Mouse (Mus musculus) midbrain, embryonic 13.5 days (tissue): ENCODE measurements around the gene St3gal4. TPM values are rescaled to one million over a fixed set of nuclear protein-coding genes. Genes with fewer than 3 reads are reported as not detected.

Experiments used
- ATAC-seq: fragments of 200-750 bp; cut with Nextera tagmentation; 2 replicates; pipeline ENCODE4 v1.8.0; 2017; ENCODE audit warnings: mild to moderate bottlenecking, moderate TSS enrichment, moderate library complexity
- H3K27ac ChIP-seq: fragments of 300-500 bp; sonication (generic); 2 replicates; pipeline ENCODE4 v1.5.1; 2015; ENCODE audit warnings: inconsistent platforms, mild to moderate bottlenecking, moderate library complexity
- H3K27me3 ChIP-seq: fragments of 300-500 bp; sonication (generic); 2 replicates; pipeline ENCODE4 v1.6.1; 2015; ENCODE audit warnings: mild to moderate bottlenecking, inconsistent platforms
- H3K36me3 ChIP-seq: fragments of 300-500 bp; sonication (generic); 2 replicates; pipeline ENCODE4 v1.6.1; 2015; ENCODE audit warnings: mild to moderate bottlenecking, inconsistent platforms
- H3K4me1 ChIP-seq: fragments of 300-500 bp; sonication (generic); replicated peaks from 2 replicates; pipeline ENCODE4 v1.6.1; 2015; ENCODE audit warnings: inconsistent platforms
- H3K4me2 ChIP-seq: fragments of 300-500 bp; sonication (generic); replicated peaks from 2 replicates; pipeline ENCODE4 v1.6.1; 2015; ENCODE audit warnings: moderate library complexity, mild to moderate bottlenecking, inconsistent platforms
- H3K4me3 ChIP-seq: fragments of 300-500 bp; sonication (generic); replicated peaks from 2 replicates; pipeline ENCODE4 v1.5.1; 2015; ENCODE audit warnings: mild to moderate bottlenecking, inconsistent platforms
- H3K9ac ChIP-seq: fragments of 300-500 bp; sonication (generic); replicated peaks from 2 replicates; pipeline ENCODE4 v1.6.1; 2015; ENCODE audit warnings: mild to moderate bottlenecking, inconsistent platforms
- H3K9me3 ChIP-seq: fragments of 300-500 bp; sonication (generic); 2 replicates; pipeline ENCODE4 v1.6.1; 2016; ENCODE audit warnings: mild to moderate bottlenecking, inconsistent platforms
- WGBS: fragments of 180-500 bp; shearing (Covaris S2); methylation state at CpG from one replicate; pipeline ENCODE4 v1.1.7; 2015; 5-methylcytosine and 5-hydroxymethylcytosine counted together
- polyA plus RNA-seq: library from polyadenylated mRNA; unstranded; fragments of >200 nt; fragmentation: Nextera tagmentation; extraction: Ambion mirVana; gene quantifications from 2 replicates; pipeline ENCODE4 v1.2.1, GENCODE M21; 2015

Gene St3gal4
- polyA plus RNA-seq, 1 experiment from 2014 or later: 8.3 TPM

DNA sequence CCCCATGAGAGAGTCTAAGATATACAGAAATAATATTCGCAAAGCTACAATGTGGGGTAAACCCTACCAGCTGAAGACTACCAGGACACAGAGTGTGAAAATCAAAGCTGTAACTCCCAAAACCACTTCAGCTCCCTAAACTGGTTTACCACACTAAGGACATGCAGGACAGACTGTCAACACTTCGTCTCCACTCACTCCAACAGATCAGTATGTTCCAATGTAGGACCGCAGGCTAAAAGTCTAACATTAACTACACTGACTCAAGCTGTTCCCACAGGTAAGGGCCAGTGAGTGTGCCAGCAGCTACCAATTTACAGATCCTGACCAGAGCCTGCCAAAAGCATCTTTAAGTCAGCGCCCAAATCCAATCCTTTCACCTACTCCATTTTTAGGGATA lies 67.4 kb downstream of the St3gal4 start:
- no peak overlapping the region for H3K27ac ChIP-seq
- peaks cover 13% of the 10 kb centered on the region for H3K36me3 ChIP-seq
- H3K4me1 ChIP-seq: no peaks in the 10 kb centered on the region
- H3K4me2 ChIP-seq: no peak overlapping the region
- H3K4me3 ChIP-seq: no peak overlapping the region
- H3K27me3 ChIP-seq: no peaks in the 10 kb centered on the region
- 95% methylated on average over 4 of the region's 4 CpGs for WGBS
- H3K9ac ChIP-seq: no peak overlapping the region
- no peak for ATAC-seq
- no peaks in the 10 kb centered on the region for H3K9me3 ChIP-seq

GRCm38 (mm10) chr9:35050701-35051454 lies 68.2 kb downstream of the St3gal4 start:
- no peak for ATAC-seq
- 86% methylated on average over 6 of the region's 6 CpGs for WGBS

DNA sequence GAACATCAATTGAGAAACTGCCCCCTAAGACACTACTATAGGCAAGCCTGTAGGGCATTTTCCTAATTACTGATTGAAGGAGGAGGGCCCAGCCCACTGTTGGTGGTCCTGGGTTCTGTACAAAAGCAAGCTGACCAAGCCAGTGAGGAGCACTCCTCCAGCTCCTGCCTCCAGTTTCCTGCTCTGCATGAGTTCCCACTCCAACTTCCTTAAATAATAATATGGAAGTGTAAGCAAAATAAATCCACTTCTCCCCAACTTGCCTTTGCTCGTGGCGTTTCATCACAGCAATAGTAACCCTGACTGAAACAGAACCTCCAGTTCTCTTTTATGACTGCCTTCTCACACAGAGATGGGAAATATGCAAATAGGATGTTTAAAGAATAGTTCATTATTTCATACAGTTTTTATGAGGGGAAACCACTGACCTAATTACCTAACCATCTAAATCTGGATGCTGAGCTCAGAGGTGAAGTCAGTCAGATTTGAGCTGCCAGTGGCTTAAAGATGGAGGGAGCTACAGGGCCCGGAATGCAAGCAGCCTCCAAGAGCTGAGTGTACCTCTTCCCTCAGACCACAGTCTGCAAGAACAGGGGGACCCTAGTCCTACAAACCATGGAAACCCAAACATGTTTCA lies 69.1 kb downstream of the St3gal4 start:
- WGBS: 81% methylated on average over 3 of the region's 3 CpGs
- H3K9me3 ChIP-seq: no peaks in the 10 kb centered on the region
- H3K27ac ChIP-seq: no peak overlapping the region
- H3K36me3 ChIP-seq: peaks cover 13% of the 10 kb centered on the region
- no peaks in the 10 kb centered on the region for H3K27me3 ChIP-seq
- H3K4me2 ChIP-seq: no peak overlapping the region
- H3K4me1 ChIP-seq: peaks cover 4% of the 10 kb centered on the region
- ATAC-seq: no peak
- H3K9ac ChIP-seq: no peak overlapping the region
- H3K4me3 ChIP-seq: no peak overlapping the region

More at GRCm38 (mm10) chr9:35050701-35051454, 68.2 kb downstream of the St3gal4 start:
- no peak overlapping the region for H3K27ac ChIP-seq
- no peaks in the 10 kb centered on the region for H3K4me1 ChIP-seq
- no peak overlapping the region for H3K4me2 ChIP-seq
- H3K36me3 ChIP-seq: peaks cover 13% of the 10 kb centered on the region
- H3K9me3 ChIP-seq: no peaks in the 10 kb centered on the region
- H3K4me3 ChIP-seq: no peak overlapping the region
- no peaks in the 10 kb centered on the region for H3K27me3 ChIP-seq
- H3K9ac ChIP-seq: no peak overlapping the region

GRCm38 (mm10) chr9:35048449-35048848 lies 70.6 kb downstream of the St3gal4 start:
- no peak overlapping the region for H3K4me2 ChIP-seq
- H3K36me3 ChIP-seq: peaks cover 13% of the 10 kb centered on the region
- H3K27me3 ChIP-seq: no peaks in the 10 kb centered on the region
- no peak overlapping the region for H3K27ac ChIP-seq
- ATAC-seq: no peak
- peaks cover 16% of the 10 kb centered on the region for H3K4me1 ChIP-seq
- H3K9me3 ChIP-seq: no peaks in the 10 kb centered on the region
- no peak overlapping the region for H3K4me3 ChIP-seq
- no peak overlapping the region for H3K9ac ChIP-seq
- 92% methylated on average over 6 of the region's 6 CpGs for WGBS

- no peaks in the 10 kb centered on the region for H3K9me3 ChIP-seq
- no peak overlapping the region for H3K27ac ChIP-seq
- no peak overlapping the region for H3K9ac ChIP-seq
- H3K4me3 ChIP-seq: no peak overlapping the region
- ATAC-seq: no peak
- peaks cover 3% of the 10 kb centered on the region; the same call in 1 of the 2 replicates for H3K36me3 ChIP-seq
- no peaks in the 10 kb centered on the region for H3K27me3 ChIP-seq
- peaks cover 16% of the 10 kb centered on the region for H3K4me1 ChIP-seq
- no peak overlapping the region for H3K4me2 ChIP-seq
- 91% methylated on average over 2 of the region's 2 CpGs for WGBS
Observed at GRCm38 (mm10) chr9:35045756-35046155, 73.3 kb downstream of the St3gal4 start.

- peaks cover 16% of the 10 kb centered on the region for H3K4me1 ChIP-seq
- no peak overlapping the region for H3K9ac ChIP-seq
- peaks cover 3% of the 10 kb centered on the region; the same call in 1 of the 2 replicates for H3K36me3 ChIP-seq
- 0 out of 2 replicates have a peak, but pooled peaks have one; percentile 37 for ATAC-seq
- no peaks in the 10 kb centered on the region for H3K9me3 ChIP-seq
- no peak overlapping the region for H3K4me2 ChIP-seq
- H3K27me3 ChIP-seq: no peaks in the 10 kb centered on the region
- no peak overlapping the region for H3K27ac ChIP-seq
- no peak overlapping the region for H3K4me3 ChIP-seq
- WGBS: 66% methylated on average over 11 of the region's 11 CpGs
Observed at GRCm38 (mm10) chr9:35045031-35045531, 74.0 kb downstream of the St3gal4 start.

DNA sequence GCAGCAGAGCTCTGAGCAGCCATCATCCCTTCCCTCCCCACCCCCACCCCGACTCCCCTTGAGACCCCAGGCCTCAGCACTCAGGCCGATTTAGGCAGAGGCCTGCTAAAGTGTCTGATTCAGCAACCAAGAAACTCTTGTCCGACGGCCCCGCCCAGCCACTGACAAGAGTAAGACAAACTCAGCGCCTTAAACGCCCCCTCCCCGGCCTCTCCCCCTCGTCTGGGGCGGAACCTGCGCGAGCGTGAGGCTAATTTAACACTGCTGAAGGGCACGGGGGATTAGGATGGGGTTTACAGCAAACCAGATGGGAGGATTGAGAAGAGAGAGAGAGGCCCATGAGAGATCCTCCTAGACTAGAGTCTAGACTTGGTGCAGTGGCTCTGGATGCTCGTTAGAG lies 74.6 kb downstream of the St3gal4 start:
- H3K9ac ChIP-seq: no peak overlapping the region
- H3K4me3 ChIP-seq: no peak overlapping the region
- H3K9me3 ChIP-seq: no peaks in the 10 kb centered on the region
- H3K4me2 ChIP-seq: no peak overlapping the region
- H3K4me1 ChIP-seq: peaks cover 16% of the 10 kb centered on the region
- whole genome bisulfite sequencing: 4% methylated on average over 15 of the region's 15 CpGs
- H3K27ac ChIP-seq: no peak overlapping the region
- no peaks in the 10 kb centered on the region for H3K27me3 ChIP-seq
- H3K36me3 ChIP-seq: peaks cover 3% of the 10 kb centered on the region; the same call in 1 of the 2 replicates
- ATAC-seq: peak; percentile 49

- 50% methylated on average over 7 of the region's 7 CpGs for WGBS
Observed at GRCm38 (mm10) chr9:35043619-35044018, 75.4 kb downstream of the St3gal4 start.

DNA sequence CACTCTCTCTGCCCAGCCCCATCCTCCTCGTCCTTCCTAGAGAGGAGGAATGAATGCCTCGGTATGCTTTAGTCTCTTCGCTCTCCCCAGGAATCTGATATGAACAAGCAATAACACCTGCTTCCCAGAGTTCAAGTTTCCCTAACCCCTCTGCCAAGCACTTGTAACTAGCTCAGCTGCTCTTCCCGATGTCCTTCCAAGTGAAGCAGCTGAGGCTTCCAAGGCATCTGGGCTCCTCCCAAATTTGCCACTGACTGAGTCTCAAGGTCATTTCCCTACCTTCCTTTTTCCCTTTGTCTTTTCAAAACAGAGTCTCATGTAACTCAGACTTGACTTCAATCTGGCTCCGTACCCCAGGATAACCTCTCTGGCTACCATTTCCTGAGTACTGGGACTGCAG lies 77.6 kb downstream of the St3gal4 start:
- Histone ChIP-seq H3K4me1 (peaks cover 16% of the 10 kb centered on the region), H3K9me3 (no peaks in the 10 kb centered on the region), H3K27ac (no peak overlapping the region), H3K27me3 (no peaks in the 10 kb centered on the region), H3K36me3 (no peaks in the 10 kb centered on the region), H3K4me2 (no peak overlapping the region), H3K4me3 (no peak overlapping the region), H3K9ac (no peak overlapping the region)
- ATAC-seq: no peak
- 80% methylated on average over 5 of the region's 5 CpGs for WGBS

More at GRCm38 (mm10) chr9:35043619-35044018, 75.4 kb downstream of the St3gal4 start:
- Histone ChIP-seq H3K9ac (no peak overlapping the region), H3K27me3 (no peaks in the 10 kb centered on the region), H3K4me1 (peaks cover 16% of the 10 kb centered on the region), H3K9me3 (no peaks in the 10 kb centered on the region), H3K27ac (no peak overlapping the region), H3K36me3 (peaks cover 3% of the 10 kb centered on the region; the same call in 1 of the 2 replicates), H3K4me2 (no peak overlapping the region), H3K4me3 (no peak overlapping the region)
- no peak for ATAC-seq

DNA sequence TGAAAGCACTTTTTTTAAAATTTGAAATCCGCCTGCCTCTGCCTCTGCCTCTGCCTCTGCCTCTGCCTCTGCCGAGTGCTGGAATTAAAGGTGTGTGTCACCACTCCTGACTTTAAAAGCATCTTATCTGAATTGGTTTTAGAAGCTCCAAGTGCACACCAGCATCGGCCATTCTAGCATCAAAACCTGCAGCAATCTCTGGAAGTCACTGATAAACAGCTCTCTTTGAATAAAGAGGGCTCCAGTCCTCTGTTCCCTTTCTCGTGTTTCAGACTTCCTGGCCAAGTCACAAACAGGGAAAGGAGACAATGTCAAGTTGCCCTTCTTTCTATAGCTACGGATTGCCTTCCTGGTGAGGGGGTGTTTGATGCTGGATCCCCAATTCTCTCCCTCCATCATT lies 79.2 kb downstream of the St3gal4 start:
- ATAC-seq: no peak
- Histone ChIP-seq H3K27me3 (no peaks in the 10 kb centered on the region), H3K36me3 (peaks cover 8% of the 10 kb centered on the region; the same call in 1 of the 2 replicates), H3K9ac (no peak overlapping the region), H3K27ac (no peak overlapping the region), H3K4me2 (no peak overlapping the region), H3K4me3 (no peak overlapping the region), H3K9me3 (no peaks in the 10 kb centered on the region), H3K4me1 (peaks cover 10% of the 10 kb centered on the region)
- 77% methylated on average over 5 of the region's 5 CpGs for WGBS

DNA sequence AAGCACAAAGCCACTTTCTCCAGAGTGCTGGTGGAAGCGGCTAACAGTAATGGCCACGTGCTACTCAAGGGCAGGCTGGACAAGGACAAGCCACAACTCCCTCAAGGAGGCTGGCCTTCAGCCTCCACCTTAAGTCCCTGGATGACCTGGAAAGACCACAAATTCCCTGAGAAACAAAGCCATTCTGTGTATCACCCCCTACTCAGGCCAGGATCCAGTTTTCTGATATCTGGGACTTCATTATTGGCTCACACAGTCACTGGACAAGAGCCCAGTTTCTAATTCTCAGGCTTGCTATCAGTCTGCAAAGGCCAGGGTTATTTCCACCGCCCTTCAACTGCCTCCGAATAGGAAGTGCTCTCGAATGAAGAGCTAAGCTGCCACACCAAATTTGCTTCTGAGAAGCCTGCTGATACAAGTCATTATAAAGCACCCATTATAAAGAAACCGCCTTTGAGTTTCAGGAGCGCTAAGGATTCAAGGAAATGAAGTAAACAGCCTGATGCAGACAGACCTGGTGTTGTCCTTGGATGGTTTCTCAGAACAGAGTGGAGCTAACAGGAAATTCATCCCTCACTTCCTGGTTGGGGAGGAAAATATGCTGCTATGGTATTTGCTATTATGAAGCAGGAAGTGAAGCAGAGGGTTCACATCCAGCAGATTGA lies 80.0 kb downstream of the St3gal4 start:
- peaks cover 8% of the 10 kb centered on the region; the same call in 1 of the 2 replicates for H3K36me3 ChIP-seq
- no peak overlapping the region for H3K4me2 ChIP-seq
- H3K27ac ChIP-seq: no peak overlapping the region
- H3K27me3 ChIP-seq: no peaks in the 10 kb centered on the region
- no peak overlapping the region for H3K4me3 ChIP-seq
- H3K4me1 ChIP-seq: peaks cover 3% of the 10 kb centered on the region; the same call in 1 of the 2 replicates
- no peak for ATAC-seq
- 57% methylated on average over 7 of the region's 7 CpGs for WGBS
- no peaks in the 10 kb centered on the region for H3K9me3 ChIP-seq
- H3K9ac ChIP-seq: no peak overlapping the region

- Histone ChIP-seq H3K36me3 (peaks cover 8% of the 10 kb centered on the region; the same call in 1 of the 2 replicates), H3K4me1 (no peaks in the 10 kb centered on the region), H3K4me2 (no peak overlapping the region), H3K4me3 (no peak overlapping the region), H3K9ac (no peak overlapping the region), H3K9me3 (no peaks in the 10 kb centered on the region), H3K27ac (no peak overlapping the region), H3K27me3 (no peaks in the 10 kb centered on the region)
- ATAC-seq: no peak
- 58% methylated on average over 14 of the region's 14 CpGs for WGBS
Observed at GRCm38 (mm10) chr9:35035074-35035473, 84.0 kb downstream of the St3gal4 start.
